Mouse (Mus musculus): Measurements from ENCODE around the gene Aff2.

DNA sequence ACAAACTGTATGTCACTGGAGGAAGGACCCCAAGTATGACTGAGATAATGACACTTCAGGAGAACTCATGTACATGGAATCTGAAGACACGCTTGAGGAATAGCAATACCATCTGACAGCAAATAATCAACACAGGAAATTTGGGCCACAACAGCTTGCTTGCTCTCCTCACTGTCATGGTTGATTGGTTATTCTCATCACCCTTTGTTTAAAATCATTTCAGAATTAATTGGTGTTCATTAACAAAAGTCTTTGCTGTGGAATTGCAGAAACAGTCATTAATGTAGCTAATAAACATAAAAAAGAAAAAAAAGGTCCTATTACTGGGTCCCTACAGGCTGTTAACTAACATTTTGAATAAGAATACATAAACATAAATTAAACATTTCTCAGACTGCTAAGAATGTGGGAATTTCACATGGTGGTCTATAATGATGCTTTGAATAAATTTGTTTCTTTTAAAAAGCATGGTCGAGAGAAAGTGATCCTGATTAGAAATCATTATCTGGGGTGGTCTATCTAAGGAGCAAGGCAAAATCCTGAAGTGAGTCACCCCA, 219.9 kb downstream of the Aff2 start:
- TF ChIP-seq POLR2A (IDR thresholded peaks at IDR 0.05; ENCODE audit: insufficient read depth, low read depth, low read length), result no peak
- no peak for TF ChIP-seq CTCF (IDR thresholded peaks at IDR 0.05)
- TF ChIP-seq EP300 (IDR thresholded peaks at IDR 0.05; ENCODE audit: insufficient read depth, low read depth, low read length), result no peak

Measured in heart, adult 2 months (tissue).